In genomic region chr14:93708651-93709050, GRCm38 (mm10) we compare ENCODE assay signal across 26 mouse cellular contexts.
"Had no signal": no experiment of that assay in that cellular context is flagged by ENCODE, and none has a peak within 500 bp of the region (broad histone marks: within the 10 kb centered on the region; RNA-seq: fewer than 3 reads in every experiment).

No protein-coding gene starts in this region.

- H3K27me3 ChIP-seq: heart, embryonic 13.5 days; heart, embryonic 15.5 days; hindbrain, embryonic 13.5 days; hindbrain, embryonic 15.5 days; kidney, embryonic 15.5 days; limb, embryonic 13.5 days; limb, embryonic 15.5 days; liver, embryonic 12.5 days had no signal

- H3K4me3 ChIP-seq: gastrocnemius, adult 2 months; heart, adult 2 months; heart, embryonic 13.5 days; heart, embryonic 15.5 days; hindbrain, embryonic 13.5 days; hindbrain, embryonic 15.5 days; kidney, embryonic 15.5 days; limb, embryonic 13.5 days; limb, embryonic 15.5 days; liver, embryonic 12.5 days had no signal

- DNase-seq: gastrocnemius, adult 2 months; gastrocnemius, postnatal 10 days; gastrocnemius, postnatal 36 days; heart, adult 11 months; heart, adult 2 months; heart, postnatal 14 days; heart, postnatal 36 days; kidney, adult 11 months; kidney, adult 2 months; kidney, adult 9 months; kidney, postnatal 14 days; kidney, postnatal 36 days; layer of hippocampus, postnatal 36 days; left cerebral cortex, postnatal 4 days had no signal

- H3K36me3 ChIP-seq: heart, embryonic 13.5 days; heart, embryonic 15.5 days; hindbrain, embryonic 13.5 days; hindbrain, embryonic 15.5 days; kidney, embryonic 15.5 days; limb, embryonic 13.5 days; limb, embryonic 15.5 days; liver, embryonic 12.5 days had no signal

- H3K9ac ChIP-seq: heart, embryonic 13.5 days; heart, embryonic 15.5 days; hindbrain, embryonic 13.5 days; hindbrain, embryonic 15.5 days; kidney, embryonic 15.5 days; limb, embryonic 13.5 days; limb, embryonic 15.5 days; liver, embryonic 12.5 days had no signal

- H3K4me2 ChIP-seq: heart, embryonic 11.5 days; heart, embryonic 13.5 days; heart, embryonic 15.5 days; hindbrain, embryonic 13.5 days; hindbrain, embryonic 15.5 days; kidney, embryonic 15.5 days; limb, embryonic 13.5 days; limb, embryonic 15.5 days; liver, embryonic 12.5 days had no signal

- H3K9me3 ChIP-seq: heart, embryonic 13.5 days; heart, embryonic 15.5 days; hindbrain, embryonic 13.5 days; hindbrain, embryonic 15.5 days; kidney, embryonic 15.5 days; limb, embryonic 13.5 days; limb, embryonic 15.5 days; liver, embryonic 12.5 days had no signal

- H3K27ac ChIP-seq: gastrocnemius, adult 2 months; heart, adult 2 months; heart, embryonic 13.5 days; heart, embryonic 15.5 days; hindbrain, embryonic 13.5 days; hindbrain, embryonic 15.5 days; hindbrain, postnatal 0 days; kidney, embryonic 15.5 days; kidney, postnatal 0 days; limb, embryonic 13.5 days; limb, embryonic 15.5 days; liver, embryonic 12.5 days had no signal

- H3K4me1 ChIP-seq: heart, embryonic 13.5 days; heart, embryonic 15.5 days; limb, embryonic 15.5 days; liver, embryonic 12.5 days had no signal

- ATAC-seq: hindbrain, postnatal 0 days; intestine, embryonic 16.5 days; liver, embryonic 12.5 days had no signal
